Mouse (Mus musculus): Measurements from ENCODE around the gene Ccdc130. TPM values are rescaled to one million over a fixed set of nuclear protein-coding genes. Genes with fewer than 3 reads are reported as not detected.
A peak's percentile ranks its signal among the peaks of the same experiment; 100 is the strongest.

Ccdc130 gene
- total RNA-seq, 2 experiments from 2014 or later, result 9.6 to 10.1 TPM

- DNase-seq, result no peak
- intact Hi-C loops (cut with DNase I; ENCODE audit: low total_unique reads), result no loop called here
Measured at GRCm38 (mm10) chr8:84208381-84209380, 61.5 kb downstream of the Ccdc130 start.

- DNase-seq, result peak; percentile 83
- intact Hi-C loops (cut with DNase I; ENCODE audit: low total_unique reads), result no loop called here
Measured at GRCm38 (mm10) chr8:84207811-84208210, 62.4 kb downstream of the Ccdc130 start.

Small RNA genes within 50 kb of the gene (microRNA-seq; reads per million reads assigned to microRNA genes)
- gene Mir23a (27,619 to 44,831 reads per million in 2 experiments), gene Mir24-2 (0 reads per million in 2 experiments), gene Mir27a (540 to 920 reads per million in 2 experiments), gene Mir3074-2 (0 reads per million in 2 experiments)

Other genes with a start within 250 kb of the Ccdc130 start
- under 1 TPM; 0.25 to 0.51 TPM for gene Palm3, start 248.9 kb downstream of the Ccdc130 start, total RNA-seq (2021)
- gene Il27ra, start 227.8 kb downstream of the Ccdc130 start, total RNA-seq (2021), result 1 to 10 TPM in 1 of 2 experiments, under 1 TPM in 1; 0.84 to 1.1 TPM
- gene Rln3, start 225.4 kb downstream of the Ccdc130 start, total RNA-seq (2021), result not detected
- 1 to 10 TPM; 2.6 TPM for gene Gm10643, start 205.2 kb downstream of the Ccdc130 start, total RNA-seq (2021)
- gene Rfx1, start 203.5 kb downstream of the Ccdc130 start, total RNA-seq (2021), result 1 to 10 TPM; 5.2 to 5.9 TPM
- gene Dcaf15, start 165.6 kb downstream of the Ccdc130 start, total RNA-seq (2021), result 1 to 10 TPM; 5.8 to 7.1 TPM
- gene Podnl1, start 144.4 kb downstream of the Ccdc130 start, total RNA-seq (2021), result under 1 TPM in 1 of 2 experiments, not detected in 1; 0.10 TPM
- gene Cc2d1a, start 122.4 kb downstream of the Ccdc130 start, total RNA-seq (2021), result 10 to 100 TPM; 12.1 to 12.6 TPM
- under 1 TPM; 0.27 to 0.62 TPM for gene 4930432K21Rik, start 122.4 kb downstream of the Ccdc130 start, total RNA-seq (2021)
- under 1 TPM in 1 of 2 experiments, not detected in 1; 0.43 TPM for gene Nanos3, start 85.2 kb downstream of the Ccdc130 start, total RNA-seq (2021)
- 1 to 10 TPM; 5.8 to 6.8 TPM for gene Zswim4, start 33.3 kb downstream of the Ccdc130 start, total RNA-seq (2021)
- 100 to 1,000 TPM; 158 to 171 TPM for gene D8Ertd738e, start 20.7 kb downstream of the Ccdc130 start, total RNA-seq (2021)
- 10 to 100 TPM; 11.8 to 16.6 TPM for gene Mri1, start 13.1 kb downstream of the Ccdc130 start, total RNA-seq (2021)
- 1 to 10 TPM; 3.1 to 9.2 TPM for gene Cacna1a, start 118.1 kb upstream of the Ccdc130 start, total RNA-seq (2021)